Mouse (Mus musculus): ENCODE results near the gene Prr5.

DNA sequence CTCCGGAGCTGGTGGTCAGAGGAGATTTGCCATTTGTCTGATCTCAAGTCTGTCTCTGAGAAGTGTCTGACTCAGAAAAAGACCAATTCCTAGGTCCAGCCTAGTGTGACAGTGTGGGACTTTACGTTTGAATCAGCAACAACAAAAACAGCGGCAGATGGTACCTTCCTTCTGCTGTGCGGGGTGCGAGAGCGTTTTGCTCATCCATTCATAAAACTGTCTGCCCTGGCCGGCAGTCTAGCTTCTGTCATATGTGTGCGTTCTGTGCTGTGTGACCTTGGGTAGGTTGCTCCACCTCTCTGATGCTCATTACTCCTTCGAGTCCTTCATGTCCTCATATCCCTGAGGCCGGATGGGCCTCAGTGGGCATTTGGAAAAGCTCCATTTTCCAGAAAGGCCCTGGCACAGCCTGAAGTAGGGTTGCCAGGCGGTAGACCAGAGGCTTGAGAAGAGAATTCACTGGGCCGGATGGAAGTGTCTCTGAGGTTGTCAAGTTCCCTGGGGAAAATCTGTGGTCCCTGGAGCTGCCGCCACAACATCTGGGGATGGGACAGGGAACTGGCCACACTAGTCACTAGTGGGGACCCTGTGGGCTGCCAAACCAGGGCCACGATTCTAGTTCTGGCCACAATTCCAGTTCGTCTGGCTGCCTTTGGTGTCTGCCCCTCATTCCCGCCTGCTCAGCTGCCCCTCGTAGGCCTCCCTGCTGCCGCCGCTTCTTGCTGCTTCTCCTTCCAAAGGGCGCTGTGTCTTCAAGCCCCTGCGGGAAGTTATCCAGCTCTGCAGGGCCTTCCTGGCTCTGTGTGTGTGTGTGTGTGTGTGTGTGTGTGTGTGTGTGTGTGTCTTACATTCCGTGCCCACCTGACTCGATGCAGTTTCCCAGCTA lies 594 bp downstream of the Prr5 start:
- TF ChIP-seq POLR2A (IDR thresholded peaks at IDR 0.05; ENCODE audit: extremely low read depth, insufficient read depth, low read length) (no peak), CTCF (IDR thresholded peaks at IDR 0.05; ENCODE audit: low read depth, low read length) (no peak)

Data from liver, adult 2 months (tissue).